Mouse (Mus musculus) midbrain, embryonic 13.5 days (tissue): ENCODE measurements around the gene Parva. TPM values are rescaled to one million over a fixed set of nuclear protein-coding genes. Genes with fewer than 3 reads are reported as not detected.

Experiments used
- ATAC-seq: fragments of 200-750 bp; cut with Nextera tagmentation; 2 replicates; pipeline ENCODE4 v1.8.0; 2017; ENCODE audit warnings: mild to moderate bottlenecking, moderate TSS enrichment, moderate library complexity
- H3K27ac ChIP-seq: fragments of 300-500 bp; sonication (generic); 2 replicates; pipeline ENCODE4 v1.5.1; 2015; ENCODE audit warnings: inconsistent platforms, mild to moderate bottlenecking, moderate library complexity
- H3K27me3 ChIP-seq: fragments of 300-500 bp; sonication (generic); 2 replicates; pipeline ENCODE4 v1.6.1; 2015; ENCODE audit warnings: mild to moderate bottlenecking, inconsistent platforms
- H3K36me3 ChIP-seq: fragments of 300-500 bp; sonication (generic); 2 replicates; pipeline ENCODE4 v1.6.1; 2015; ENCODE audit warnings: mild to moderate bottlenecking, inconsistent platforms
- H3K4me1 ChIP-seq: fragments of 300-500 bp; sonication (generic); replicated peaks from 2 replicates; pipeline ENCODE4 v1.6.1; 2015; ENCODE audit warnings: inconsistent platforms
- H3K4me2 ChIP-seq: fragments of 300-500 bp; sonication (generic); replicated peaks from 2 replicates; pipeline ENCODE4 v1.6.1; 2015; ENCODE audit warnings: moderate library complexity, mild to moderate bottlenecking, inconsistent platforms
- H3K4me3 ChIP-seq: fragments of 300-500 bp; sonication (generic); replicated peaks from 2 replicates; pipeline ENCODE4 v1.5.1; 2015; ENCODE audit warnings: mild to moderate bottlenecking, inconsistent platforms
- H3K9ac ChIP-seq: fragments of 300-500 bp; sonication (generic); replicated peaks from 2 replicates; pipeline ENCODE4 v1.6.1; 2015; ENCODE audit warnings: mild to moderate bottlenecking, inconsistent platforms
- H3K9me3 ChIP-seq: fragments of 300-500 bp; sonication (generic); 2 replicates; pipeline ENCODE4 v1.6.1; 2016; ENCODE audit warnings: mild to moderate bottlenecking, inconsistent platforms
- WGBS: fragments of 180-500 bp; shearing (Covaris S2); methylation state at CpG from one replicate; pipeline ENCODE4 v1.1.7; 2015; 5-methylcytosine and 5-hydroxymethylcytosine counted together
- polyA plus RNA-seq: library from polyadenylated mRNA; unstranded; fragments of >200 nt; fragmentation: Nextera tagmentation; extraction: Ambion mirVana; gene quantifications from 2 replicates; pipeline ENCODE4 v1.2.1, GENCODE M21; 2015

Gene Parva
- polyA plus RNA-seq, 1 experiment from 2014 or later = 30.3 TPM

- no peak overlapping the region for H3K4me2 ChIP-seq
- no peaks in the 10 kb centered on the region for H3K9me3 ChIP-seq
- no peak overlapping the region for H3K27ac ChIP-seq
- H3K4me3 ChIP-seq = no peak overlapping the region
- no peak overlapping the region for H3K9ac ChIP-seq
- peaks cover 21% of the 10 kb centered on the region for H3K4me1 ChIP-seq
- peaks cover 5% of the 10 kb centered on the region; the same call in 1 of the 2 replicates for H3K27me3 ChIP-seq
- ATAC-seq = no peak
- 89% methylated on average over 3 of the region's 3 CpGs for WGBS
- H3K36me3 ChIP-seq = no peaks in the 10 kb centered on the region
Measured at GRCm38 (mm10) chr7:112503917-112504316, 76.6 kb downstream of the Parva start.

- Histone ChIP-seq H3K9ac (no peak overlapping the region), H3K36me3 (no peaks in the 10 kb centered on the region), H3K27me3 (no peaks in the 10 kb centered on the region), H3K27ac (no peak overlapping the region), H3K4me2 (no peak overlapping the region), H3K9me3 (no peaks in the 10 kb centered on the region), H3K4me3 (no peak overlapping the region), H3K4me1 (peaks cover 16% of the 10 kb centered on the region)
- ATAC-seq = no peak
- 84% methylated on average over 8 of the region's 8 CpGs for WGBS
Measured at GRCm38 (mm10) chr7:112509107-112509506, 81.8 kb downstream of the Parva start.

GRCm38 (mm10) chr7:112510336-112511048 is 83.2 kb downstream of the Parva start:
- Histone ChIP-seq H3K4me1 (peaks cover 16% of the 10 kb centered on the region), H3K27ac (no peak overlapping the region), H3K4me2 (no peak overlapping the region), H3K9me3 (no peaks in the 10 kb centered on the region), H3K36me3 (no peaks in the 10 kb centered on the region), H3K27me3 (no peaks in the 10 kb centered on the region), H3K9ac (no peak overlapping the region), H3K4me3 (no peak overlapping the region)
- no peak for ATAC-seq
- 27% methylated on average over 10 of the region's 10 CpGs for WGBS

GRCm38 (mm10) chr7:112511309-112511708 is 84.0 kb downstream of the Parva start:
- Histone ChIP-seq H3K27ac (no peak overlapping the region), H3K36me3 (no peaks in the 10 kb centered on the region), H3K27me3 (no peaks in the 10 kb centered on the region), H3K4me2 (no peak overlapping the region), H3K4me1 (peaks cover 16% of the 10 kb centered on the region), H3K9me3 (no peaks in the 10 kb centered on the region), H3K9ac (no peak overlapping the region), H3K4me3 (no peak overlapping the region)
- WGBS = 73% methylated on average over 8 of the region's 8 CpGs
- ATAC-seq = no peak

GRCm38 (mm10) chr7:112512257-112512656 is 85.0 kb downstream of the Parva start:
- no peaks in the 10 kb centered on the region for H3K27me3 ChIP-seq
- no peak overlapping the region for H3K4me3 ChIP-seq
- no peaks in the 10 kb centered on the region for H3K9me3 ChIP-seq
- 26% methylated on average over 3 of the region's 3 CpGs for WGBS
- no peak overlapping the region for H3K27ac ChIP-seq
- H3K4me2 ChIP-seq = no peak overlapping the region
- H3K36me3 ChIP-seq = no peaks in the 10 kb centered on the region
- peaks cover 16% of the 10 kb centered on the region for H3K4me1 ChIP-seq
- ATAC-seq = no peak
- no peak overlapping the region for H3K9ac ChIP-seq

GRCm38 (mm10) chr7:112512895-112513294 is 85.6 kb downstream of the Parva start:
- Histone ChIP-seq H3K4me2 (no peak overlapping the region), H3K9me3 (no peaks in the 10 kb centered on the region), H3K4me1 (peaks cover 16% of the 10 kb centered on the region), H3K36me3 (no peaks in the 10 kb centered on the region), H3K27ac (no peak overlapping the region), H3K9ac (no peak overlapping the region), H3K4me3 (no peak overlapping the region), H3K27me3 (no peaks in the 10 kb centered on the region)
- 83% methylated on average over 1 of the region's 1 CpGs for WGBS
- no peak for ATAC-seq

- 93% methylated on average over 8 of the region's 8 CpGs for WGBS
- peaks cover 16% of the 10 kb centered on the region for H3K4me1 ChIP-seq
- no peak overlapping the region for H3K27ac ChIP-seq
- no peak overlapping the region for H3K4me2 ChIP-seq
- no peaks in the 10 kb centered on the region for H3K9me3 ChIP-seq
- no peak overlapping the region for H3K4me3 ChIP-seq
- ATAC-seq = no peak
- H3K27me3 ChIP-seq = no peaks in the 10 kb centered on the region
- H3K9ac ChIP-seq = no peak overlapping the region
- no peaks in the 10 kb centered on the region for H3K36me3 ChIP-seq
Measured at GRCm38 (mm10) chr7:112514636-112515193, 87.4 kb downstream of the Parva start.

GRCm38 (mm10) chr7:112525465-112525864 is 98.2 kb downstream of the Parva start:
- 89% methylated on average over 6 of the region's 6 CpGs for WGBS
- Histone ChIP-seq H3K9ac (no peak overlapping the region), H3K4me1 (peaks cover 11% of the 10 kb centered on the region), H3K4me2 (no peak overlapping the region), H3K36me3 (no peaks in the 10 kb centered on the region), H3K9me3 (no peaks in the 10 kb centered on the region), H3K27me3 (no peaks in the 10 kb centered on the region), H3K4me3 (no peak overlapping the region), H3K27ac (no peak overlapping the region)
- no peak for ATAC-seq

GRCm38 (mm10) chr7:112526226-112526625 is 98.9 kb downstream of the Parva start:
- WGBS = 53% methylated on average over 10 of the region's 10 CpGs
- H3K9me3 ChIP-seq = no peaks in the 10 kb centered on the region
- peaks cover 11% of the 10 kb centered on the region for H3K4me1 ChIP-seq
- H3K27me3 ChIP-seq = no peaks in the 10 kb centered on the region
- no peak overlapping the region for H3K9ac ChIP-seq
- no peaks in the 10 kb centered on the region for H3K36me3 ChIP-seq
- H3K4me2 ChIP-seq = no peak overlapping the region
- no peak overlapping the region for H3K4me3 ChIP-seq
- no peak for ATAC-seq
- no peak overlapping the region for H3K27ac ChIP-seq

- H3K9ac ChIP-seq = no peak overlapping the region
- no peaks in the 10 kb centered on the region for H3K9me3 ChIP-seq
- no peak overlapping the region for H3K4me2 ChIP-seq
- ATAC-seq = no peak
- no peak overlapping the region for H3K27ac ChIP-seq
- no peak overlapping the region for H3K4me3 ChIP-seq
- H3K4me1 ChIP-seq = peaks cover 11% of the 10 kb centered on the region
- WGBS = 85% methylated on average over 4 of the region's 4 CpGs
- no peaks in the 10 kb centered on the region for H3K27me3 ChIP-seq
- H3K36me3 ChIP-seq = no peaks in the 10 kb centered on the region
Measured at GRCm38 (mm10) chr7:112527230-112527629, 99.9 kb downstream of the Parva start.

- no peak overlapping the region for H3K9ac ChIP-seq
- no peak overlapping the region for H3K4me3 ChIP-seq
- no peak overlapping the region for H3K27ac ChIP-seq
- no peaks in the 10 kb centered on the region for H3K27me3 ChIP-seq
- H3K4me1 ChIP-seq = peaks cover 11% of the 10 kb centered on the region
- no peak for ATAC-seq
- H3K4me2 ChIP-seq = no peak overlapping the region
- no peaks in the 10 kb centered on the region for H3K36me3 ChIP-seq
- WGBS = 80% methylated on average over 1 of the region's 1 CpGs
- H3K9me3 ChIP-seq = no peaks in the 10 kb centered on the region
Measured at GRCm38 (mm10) chr7:112528059-112528458, 100.8 kb downstream of the Parva start.

GRCm38 (mm10) chr7:112528582-112529360 is 101.5 kb downstream of the Parva start:
- H3K27me3 ChIP-seq = no peaks in the 10 kb centered on the region
- 48% methylated on average over 6 of the region's 6 CpGs for WGBS
- H3K4me1 ChIP-seq = peaks cover 11% of the 10 kb centered on the region
- no peak overlapping the region for H3K4me3 ChIP-seq
- no peak overlapping the region for H3K4me2 ChIP-seq
- no peaks in the 10 kb centered on the region for H3K36me3 ChIP-seq
- H3K27ac ChIP-seq = no peak overlapping the region
- no peak overlapping the region for H3K9ac ChIP-seq
- no peak for ATAC-seq
- no peaks in the 10 kb centered on the region for H3K9me3 ChIP-seq
